Mouse (Mus musculus): Measurements from ENCODE around the gene A630001G21Rik. TPM values are rescaled to one million over a fixed set of nuclear protein-coding genes. Genes with fewer than 3 reads are reported as not detected.

A630001G21Rik gene
- total RNA-seq, 2 experiments from 2014 or later, result 0.59 to 0.79 TPM

DNA sequence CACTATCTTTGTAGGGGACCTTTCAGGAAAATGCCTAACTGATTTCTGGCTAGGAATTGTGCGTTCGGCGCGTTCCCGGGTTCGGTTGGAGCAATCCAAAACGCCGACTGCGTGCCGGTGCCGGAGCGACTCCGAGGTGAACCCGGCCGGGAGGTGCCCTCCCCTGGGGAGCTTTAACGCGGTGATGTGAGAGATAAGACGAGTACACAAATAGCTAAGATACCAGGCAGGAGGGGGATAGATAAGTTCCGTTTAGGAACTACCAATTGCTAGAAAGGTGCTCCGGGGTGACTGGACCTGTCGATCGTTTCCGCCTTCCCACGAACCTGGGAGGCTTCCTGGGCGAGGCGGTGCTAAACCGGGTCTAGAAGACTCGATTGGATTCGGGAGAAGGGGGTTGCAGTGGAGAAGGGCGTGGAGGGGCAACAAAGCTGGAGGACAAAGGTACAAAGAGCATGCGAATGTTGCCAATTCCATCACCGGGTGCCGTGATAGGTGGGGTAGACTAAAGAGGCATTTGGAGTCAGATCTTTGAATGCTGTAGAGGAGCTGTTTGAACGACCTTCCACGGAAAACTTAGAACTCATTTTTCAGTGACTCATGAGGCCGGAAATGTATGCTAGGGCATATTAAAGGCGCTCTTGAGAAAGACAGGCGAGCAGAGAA, 15.8 kb upstream of the A630001G21Rik start:
- DNase-seq (ENCODE audit: low spot score in 2 of 2), result peak in 1 of 2 experiments; percentile 18
- H3K4me3 ChIP-seq, result peak overlapping the region; percentile 94
- peak overlapping the region; percentile 97 for H3K27ac ChIP-seq
- TF ChIP-seq CTCF (conservative IDR thresholded peaks at IDR 0.05), result no peak

DNA sequence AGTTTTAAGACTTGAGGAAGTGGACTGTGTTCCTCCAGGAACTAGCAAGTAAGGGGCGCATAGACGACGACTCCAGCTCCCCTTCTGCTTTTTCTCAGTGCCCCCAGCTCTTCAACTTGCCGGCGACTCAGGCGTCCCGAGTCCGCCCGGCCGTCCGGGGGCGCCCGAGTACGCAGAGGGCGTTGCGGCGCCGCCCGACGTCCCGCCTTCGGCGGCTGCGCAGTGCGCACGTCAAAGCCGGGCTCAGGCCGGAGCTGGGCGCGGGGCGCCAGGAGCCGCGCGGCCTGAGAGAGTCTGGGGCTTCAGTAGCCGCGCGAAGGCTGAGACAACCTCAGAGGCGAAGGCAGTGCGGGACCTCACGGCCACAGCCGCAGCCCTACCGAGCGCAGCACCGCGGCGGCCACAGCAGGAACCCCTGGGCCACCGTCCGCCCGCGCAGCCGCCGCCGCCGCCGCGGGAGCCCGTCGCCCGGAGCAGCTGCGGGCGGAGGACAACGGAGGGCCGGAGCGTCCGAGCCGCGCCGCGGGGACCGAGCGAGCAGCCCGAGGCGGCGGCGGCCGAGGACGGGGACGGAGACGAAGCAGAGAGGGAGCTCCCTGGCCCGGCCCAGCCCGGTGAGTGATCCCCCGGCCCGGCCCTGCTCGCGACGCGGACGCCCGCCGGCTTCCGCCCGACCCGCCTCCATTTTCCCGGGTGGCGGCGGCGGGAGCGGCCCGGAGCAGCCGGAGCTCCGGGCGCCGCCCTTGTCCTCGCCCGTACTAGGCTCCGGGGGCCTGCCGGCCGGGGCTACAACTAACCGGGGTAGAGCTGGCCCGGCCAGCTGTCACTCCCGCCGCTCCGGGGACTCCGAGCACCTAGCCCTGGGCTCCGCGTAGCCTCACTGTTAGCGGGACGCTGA, 15.0 kb upstream of the A630001G21Rik start, which contains the start of gene Cab39:
Gene Cab39 (plus strand): TSS at position 234 of the 898 bp plus-strand sequence.
- H3K4me3 ChIP-seq, result peak within 1 kb of the TSS; percentile 94
- DNase-seq (ENCODE audit: low spot score in 2 of 2), result peak; percentile 83 to 90
- TF ChIP-seq CTCF (conservative IDR thresholded peaks at IDR 0.05), result peak; percentile 88
- peak within 1 kb of the TSS; percentile 97 for H3K27ac ChIP-seq

DNA sequence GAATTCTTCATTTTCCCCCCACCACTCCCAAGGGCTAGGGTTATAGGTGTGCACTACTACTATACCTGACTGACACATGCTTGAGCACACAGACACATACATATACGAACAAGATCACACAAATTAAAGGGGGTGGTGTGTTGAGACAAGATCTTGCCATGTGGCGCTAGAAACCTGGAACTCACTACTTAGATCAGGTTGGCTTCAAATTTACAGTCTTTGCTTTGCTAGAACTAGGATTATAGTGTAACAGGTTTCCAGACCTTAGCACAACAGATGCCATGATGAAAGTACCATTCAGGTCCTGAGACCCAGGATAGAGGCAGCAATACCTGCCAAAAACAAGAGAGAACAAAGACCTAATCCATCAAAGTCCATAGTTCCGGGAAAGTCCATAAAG, 13.0 kb upstream of the A630001G21Rik start:
- TF ChIP-seq CTCF (conservative IDR thresholded peaks at IDR 0.05), result no peak
- H3K4me3 ChIP-seq, result no peak overlapping the region
- H3K27ac ChIP-seq, result no peak overlapping the region
- no peak for DNase-seq (ENCODE audit: low spot score in 2 of 2)

DNA sequence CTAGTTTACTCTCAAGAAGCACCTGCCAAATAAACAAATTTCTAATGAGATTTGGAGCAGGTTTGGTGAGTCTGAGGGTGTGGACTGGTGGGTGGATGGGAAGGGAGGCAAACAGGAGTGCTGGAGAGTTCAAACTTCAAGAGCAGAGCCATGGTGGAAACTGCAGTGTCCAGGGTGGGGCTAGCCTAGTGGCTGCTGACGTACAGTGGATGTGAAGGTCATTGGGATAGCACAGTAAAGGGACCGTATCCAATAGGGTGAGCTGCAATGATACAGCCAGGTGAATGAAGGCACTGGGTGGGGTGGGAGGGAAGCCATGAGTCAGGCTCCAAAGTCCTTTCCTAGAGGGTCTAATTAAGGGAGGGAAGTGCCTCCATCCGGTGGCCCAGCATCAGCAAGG, 12.1 kb upstream of the A630001G21Rik start:
- no peak for TF ChIP-seq CTCF (conservative IDR thresholded peaks at IDR 0.05)
- no peak for DNase-seq (ENCODE audit: low spot score in 2 of 2)
- H3K4me3 ChIP-seq, result no peak overlapping the region
- H3K27ac ChIP-seq, result no peak overlapping the region

DNA sequence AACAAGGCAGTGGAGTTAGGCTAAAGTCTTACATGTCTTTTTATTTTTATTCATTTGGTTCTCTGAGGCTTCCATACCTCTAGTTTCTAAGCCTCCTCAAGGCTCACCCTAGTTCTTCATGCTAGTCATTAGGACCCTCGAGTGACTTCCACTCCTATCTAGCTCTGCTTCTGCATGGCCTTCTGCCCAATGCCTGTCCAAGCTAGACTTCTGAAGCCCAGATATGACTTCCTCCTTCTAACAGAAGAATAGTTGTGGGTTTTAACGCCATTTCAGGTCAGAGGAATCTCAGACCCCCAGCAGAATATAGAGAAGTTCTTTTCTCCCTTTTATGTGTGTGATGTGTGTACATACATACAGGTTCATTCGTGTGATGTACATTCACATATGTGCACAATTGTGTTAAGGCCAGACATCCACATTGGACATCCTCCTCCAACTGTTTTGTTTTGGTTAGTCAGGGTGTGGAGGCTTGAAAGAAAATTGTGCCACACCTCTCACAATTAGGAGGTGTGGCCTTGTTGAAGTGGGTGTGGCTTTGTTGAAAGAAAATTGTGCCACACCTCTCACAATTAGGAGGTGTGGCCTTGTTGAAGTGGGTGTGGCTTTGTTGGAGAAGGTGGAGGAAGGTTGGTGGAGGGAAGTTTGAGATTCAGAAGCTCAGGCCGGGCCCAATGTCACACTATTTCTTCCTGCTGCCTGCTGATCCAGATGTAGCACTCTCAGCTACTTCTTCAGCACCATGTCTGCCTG, 1.2 kb upstream of the A630001G21Rik start:
- no peak for TF ChIP-seq CTCF (conservative IDR thresholded peaks at IDR 0.05)
- Histone ChIP-seq H3K4me3 (no peak overlapping the region), H3K27ac (no peak overlapping the region)
- DNase-seq (ENCODE audit: low spot score in 2 of 2), result no peak

DNA sequence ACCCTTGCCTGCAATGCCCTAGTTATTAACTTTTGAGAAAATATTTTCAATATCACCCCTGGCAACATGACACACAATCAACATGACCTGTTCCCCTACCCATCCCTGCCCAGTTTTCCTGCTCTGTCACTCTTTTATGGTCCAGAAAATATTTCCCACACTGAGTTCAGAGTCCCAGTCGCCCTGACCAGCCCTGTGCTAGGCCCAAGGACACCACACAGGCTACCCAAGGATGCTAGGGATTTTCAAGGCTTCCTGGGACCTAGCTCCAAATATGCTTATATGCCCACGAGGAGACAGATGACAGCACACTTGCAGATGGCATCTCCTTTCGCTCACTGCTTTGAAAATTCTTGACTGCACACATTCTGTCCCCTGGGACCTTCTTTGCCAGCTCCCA, 569 bp upstream of the A630001G21Rik start:
- no peak for TF ChIP-seq CTCF (conservative IDR thresholded peaks at IDR 0.05)
- Histone ChIP-seq H3K4me3 (no peak overlapping the region), H3K27ac (no peak overlapping the region)
- no peak for DNase-seq (ENCODE audit: low spot score in 2 of 2)

DNA sequence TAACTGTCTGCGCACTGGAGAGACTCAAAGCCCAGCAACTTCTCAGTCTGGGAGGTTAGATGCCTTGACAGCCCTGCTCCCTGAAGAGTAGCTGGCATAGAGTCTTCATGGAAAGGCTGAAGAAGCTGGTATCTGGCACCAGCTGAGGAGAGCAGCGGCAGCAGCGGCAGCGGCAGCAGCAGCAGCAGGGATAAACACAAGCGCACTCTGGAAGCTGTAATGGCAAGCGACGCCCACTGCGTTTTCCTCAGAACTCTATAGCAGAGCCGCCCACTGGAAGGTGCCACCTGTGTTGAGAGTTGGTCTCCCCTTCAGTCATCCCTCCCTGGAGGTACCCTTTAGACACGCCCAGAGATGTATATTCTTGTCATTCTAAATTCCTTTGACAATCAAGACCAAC, 2.3 kb downstream of the A630001G21Rik start:
- no peak for DNase-seq (ENCODE audit: low spot score in 2 of 2)
- Histone ChIP-seq H3K4me3 (no peak overlapping the region), H3K27ac (no peak overlapping the region)
- TF ChIP-seq CTCF (conservative IDR thresholded peaks at IDR 0.05), result no peak

DNA sequence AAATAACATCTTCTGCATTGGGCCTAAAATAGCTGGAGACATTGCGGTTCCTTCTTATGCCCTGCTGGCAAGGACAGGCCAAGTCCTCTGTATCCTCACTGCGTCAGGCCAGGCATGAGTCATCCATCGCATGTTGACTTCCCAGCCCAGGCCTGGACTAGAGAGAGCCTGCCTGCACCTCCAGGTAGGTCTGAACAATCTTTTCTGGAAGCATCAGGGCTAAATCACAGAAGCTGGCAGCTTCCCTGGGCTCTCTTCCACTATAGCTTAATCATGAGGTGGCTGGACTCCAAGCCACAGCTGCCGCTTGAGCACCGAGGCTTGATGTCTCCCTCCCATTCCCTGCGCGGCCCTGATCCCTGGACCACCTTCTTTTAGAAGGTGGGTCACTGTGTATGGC, 3.3 kb downstream of the A630001G21Rik start:
- no peak for DNase-seq (ENCODE audit: low spot score in 2 of 2)
- no peak for TF ChIP-seq CTCF (conservative IDR thresholded peaks at IDR 0.05)
- Histone ChIP-seq H3K4me3 (no peak overlapping the region), H3K27ac (no peak overlapping the region)

DNA sequence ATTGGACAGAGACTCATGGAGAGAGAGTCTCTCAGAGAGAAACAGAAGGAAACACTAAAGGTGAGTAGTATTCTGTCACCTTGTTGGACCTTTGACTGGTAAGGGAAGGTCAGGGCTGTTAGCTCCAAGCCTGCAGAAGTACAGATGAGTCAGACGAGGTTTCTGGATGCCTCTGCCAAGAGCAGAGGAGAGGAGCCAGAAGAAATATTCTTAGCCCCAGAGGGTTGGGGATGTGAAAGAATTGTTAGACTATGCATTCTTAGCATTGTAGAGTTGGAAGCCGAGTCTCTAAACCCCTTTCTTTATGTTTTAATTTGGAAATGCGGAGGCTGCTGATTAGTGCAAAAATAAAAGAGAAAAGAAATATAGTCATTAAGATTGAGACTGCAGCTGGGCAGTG, 6.5 kb downstream of the A630001G21Rik start:
- no peak for TF ChIP-seq CTCF (conservative IDR thresholded peaks at IDR 0.05)
- DNase-seq (ENCODE audit: low spot score in 2 of 2), result no peak
- H3K4me3 ChIP-seq, result no peak overlapping the region
- H3K27ac ChIP-seq, result no peak overlapping the region

DNA sequence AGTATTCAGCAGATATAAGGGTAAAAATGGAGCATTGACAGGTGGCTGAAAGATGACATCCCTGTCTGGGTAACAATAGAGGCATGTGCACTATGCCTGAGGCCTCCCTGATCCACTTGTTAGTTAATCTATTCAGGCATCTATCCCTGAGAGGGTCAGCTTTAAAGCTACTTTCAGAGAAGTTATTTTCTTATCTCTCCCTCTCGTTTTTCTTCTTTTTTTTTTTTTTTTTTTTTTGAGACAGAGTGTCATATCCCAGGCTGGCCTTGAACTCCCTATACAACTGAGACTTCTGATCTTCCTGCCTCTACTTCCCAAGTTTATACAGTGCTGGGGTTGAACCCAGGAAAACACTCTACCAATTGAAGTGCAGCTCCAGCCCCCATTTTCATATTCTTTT, 10.7 kb downstream of the A630001G21Rik start:
- TF ChIP-seq CTCF (conservative IDR thresholded peaks at IDR 0.05), result no peak
- DNase-seq (ENCODE audit: low spot score in 2 of 2), result no peak
- Histone ChIP-seq H3K27ac (no peak overlapping the region), H3K4me3 (no peak overlapping the region)

DNA sequence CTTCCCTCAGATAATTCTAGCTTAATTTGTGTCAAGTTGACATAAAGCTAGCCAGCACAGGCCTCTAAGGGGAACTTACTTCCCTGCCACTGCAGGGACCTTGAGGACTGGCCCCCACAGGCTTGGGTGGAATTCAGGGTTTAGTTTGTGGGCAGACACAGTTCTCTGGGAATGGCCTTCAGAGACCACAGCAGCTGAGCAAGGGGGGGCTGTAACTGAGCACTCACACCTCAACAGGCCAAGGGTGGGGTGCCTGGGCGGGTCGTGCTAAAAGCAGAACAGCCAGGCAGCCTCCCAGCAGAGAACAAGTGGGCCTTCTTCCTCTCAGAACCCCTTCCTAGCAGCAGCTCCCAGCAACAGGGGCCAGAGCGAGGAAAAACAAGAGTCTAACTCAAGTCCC, 12.3 kb downstream of the A630001G21Rik start:
- no peak overlapping the region for H3K4me3 ChIP-seq
- no peak for TF ChIP-seq CTCF (conservative IDR thresholded peaks at IDR 0.05)
- no peak overlapping the region for H3K27ac ChIP-seq
- DNase-seq (ENCODE audit: low spot score in 2 of 2), result no peak

DNA sequence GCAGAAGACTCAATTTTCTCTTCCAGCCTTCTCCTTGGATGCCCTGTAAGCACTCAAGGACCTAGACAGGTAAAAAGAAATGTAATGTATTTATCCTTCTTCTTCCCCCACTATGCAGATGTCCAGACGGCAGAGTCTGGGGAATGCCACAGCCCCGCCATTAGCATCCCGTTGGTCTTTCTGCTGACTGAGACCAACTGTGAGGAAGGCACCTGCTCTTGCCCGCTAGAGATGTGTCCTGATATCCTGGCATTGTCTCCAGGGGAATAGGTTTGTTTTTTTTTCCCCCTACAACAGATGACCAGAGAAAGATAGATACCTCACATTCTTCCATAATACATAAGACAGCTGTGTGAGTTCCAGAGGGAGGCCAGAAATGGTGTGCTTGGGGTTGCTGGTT, 14.2 kb downstream of the A630001G21Rik start:
- DNase-seq (ENCODE audit: low spot score in 2 of 2), result no peak
- no peak for TF ChIP-seq CTCF (conservative IDR thresholded peaks at IDR 0.05)
- H3K27ac ChIP-seq, result no peak overlapping the region
- H3K4me3 ChIP-seq, result no peak overlapping the region

DNA sequence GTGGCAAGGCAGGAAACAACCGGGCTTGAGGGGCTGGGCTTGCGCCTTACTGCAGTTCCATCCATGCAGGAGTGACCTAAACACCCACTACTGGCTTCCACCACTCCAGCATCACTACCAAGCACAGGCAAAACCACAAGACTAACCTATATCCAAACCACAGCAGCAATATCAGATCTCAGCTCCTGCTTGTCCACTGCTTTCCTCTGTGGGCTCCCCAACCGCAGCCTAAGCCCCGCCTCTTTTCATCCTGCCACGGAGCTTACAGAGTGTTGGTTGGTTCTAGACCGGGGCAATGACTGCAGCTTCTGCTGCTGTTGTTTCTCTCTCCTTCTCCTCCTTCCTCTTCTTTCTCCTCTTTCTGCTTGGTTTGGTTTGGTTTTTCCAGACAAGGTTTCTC, 15.1 kb downstream of the A630001G21Rik start:
- no peak for TF ChIP-seq CTCF (conservative IDR thresholded peaks at IDR 0.05)
- no peak overlapping the region for H3K4me3 ChIP-seq
- H3K27ac ChIP-seq, result no peak overlapping the region
- no peak for DNase-seq (ENCODE audit: low spot score in 2 of 2)

Measured in layer of hippocampus, adult 2 months (tissue).